Mouse (Mus musculus): ENCODE data around the gene Plekhm2. TPM values are rescaled to one million over a fixed set of nuclear protein-coding genes. Genes with fewer than 3 reads are reported as not detected.

Plekhm2 gene
- polyA plus RNA-seq, 1 experiment from 2014 or later: 3.5 TPM

DNA sequence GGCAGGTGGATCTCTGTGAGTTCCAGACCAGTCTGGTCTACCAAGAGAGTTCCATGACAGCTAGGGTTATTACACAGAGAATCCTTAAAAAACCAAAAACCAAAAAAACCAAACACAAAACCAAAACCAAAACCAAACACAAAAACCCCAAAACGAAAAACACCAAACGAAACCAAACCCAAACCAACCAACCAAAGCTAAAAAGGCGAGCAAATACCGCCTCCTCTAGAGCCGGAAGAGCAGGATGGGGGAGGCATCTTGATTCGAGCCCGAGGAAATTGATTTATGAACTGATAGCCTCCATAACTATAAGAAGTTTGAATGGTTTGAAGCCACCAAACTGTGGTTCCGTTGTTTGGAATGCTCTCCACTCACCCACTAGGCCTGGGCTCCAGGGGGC, 80.8 kb downstream of the Plekhm2 start:
- H3K4me1 ChIP-seq (ENCODE audit: control insufficient read depth, insufficient read depth, low read length): no peaks in the 10 kb centered on the region
- no peak overlapping the region for H3K4me3 ChIP-seq (ENCODE audit: low read length)
- no peak for ATAC-seq (ENCODE audit: low FRiP score, low TSS enrichment)
- no peaks in the 10 kb centered on the region for H3K9me3 ChIP-seq (ENCODE audit: control insufficient read depth, low read length)
- no peak overlapping the region for H3K27ac ChIP-seq (ENCODE audit: low read depth, low read length)
- WGBS: 83% methylated on average over 8 of the region's 8 CpGs
- H3K9ac ChIP-seq (ENCODE audit: low read depth, low read length): no peak overlapping the region
- H3K4me2 ChIP-seq (replicated peaks; ENCODE audit: low read depth, low read length): no peak overlapping the region
- no peaks in the 10 kb centered on the region for H3K27me3 ChIP-seq (ENCODE audit: control insufficient read depth, insufficient read depth, low read length)
- peaks cover 70% of the 10 kb centered on the region for H3K36me3 ChIP-seq (ENCODE audit: control insufficient read depth, insufficient read depth, low read length)

DNA sequence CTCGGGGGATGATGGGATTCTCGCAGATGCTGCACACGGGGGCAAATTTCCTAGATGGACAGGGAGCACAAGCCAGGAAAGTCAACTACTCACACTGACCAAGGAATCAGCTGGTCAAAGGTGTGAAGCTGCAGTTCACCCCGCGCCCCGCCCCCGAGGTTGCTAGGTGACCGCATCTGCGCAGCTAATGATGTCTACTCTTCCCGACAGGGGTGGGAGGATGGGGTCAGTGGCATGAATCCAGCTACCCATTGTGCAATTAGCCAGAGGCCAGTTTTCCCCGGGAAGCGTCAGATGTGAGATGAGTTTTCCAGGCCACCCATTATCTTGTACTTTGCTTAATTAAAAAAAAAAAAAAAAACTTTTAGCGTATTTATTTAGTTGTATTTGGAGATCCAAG, 83.6 kb downstream of the Plekhm2 start:
- peaks cover 74% of the 10 kb centered on the region for H3K36me3 ChIP-seq (ENCODE audit: control insufficient read depth, insufficient read depth, low read length)
- no peaks in the 10 kb centered on the region for H3K4me1 ChIP-seq (ENCODE audit: control insufficient read depth, insufficient read depth, low read length)
- H3K4me3 ChIP-seq (ENCODE audit: low read length): no peak overlapping the region
- no peak overlapping the region for H3K27ac ChIP-seq (ENCODE audit: low read depth, low read length)
- no peak overlapping the region for H3K9ac ChIP-seq (ENCODE audit: low read depth, low read length)
- ATAC-seq (ENCODE audit: low FRiP score, low TSS enrichment): no peak
- no peaks in the 10 kb centered on the region; the same call in 1 of the 2 replicates for H3K9me3 ChIP-seq (ENCODE audit: control insufficient read depth, low read length)
- WGBS: 92% methylated on average over 13 of the region's 13 CpGs
- no peaks in the 10 kb centered on the region for H3K27me3 ChIP-seq (ENCODE audit: control insufficient read depth, insufficient read depth, low read length)
- no peak overlapping the region for H3K4me2 ChIP-seq (replicated peaks; ENCODE audit: low read depth, low read length)

DNA sequence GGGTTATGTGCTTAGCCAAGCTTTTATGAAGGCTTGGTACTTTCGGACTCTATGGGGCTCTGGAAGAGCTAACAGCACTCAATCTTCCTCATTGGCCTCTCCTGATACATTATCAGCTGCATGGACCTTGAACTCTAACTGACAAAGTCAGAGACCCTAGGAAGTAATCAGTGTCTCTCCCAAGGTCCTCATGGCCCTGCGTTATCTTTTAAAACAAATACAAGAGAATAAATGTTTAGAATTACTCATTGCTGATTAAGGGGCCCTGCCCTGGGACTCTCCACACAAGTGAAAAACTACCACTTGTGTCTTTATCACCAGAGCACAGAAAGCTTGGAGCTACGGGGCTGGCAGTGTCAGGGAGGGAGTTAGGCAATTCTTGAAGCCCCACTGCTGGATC, 85.9 kb downstream of the Plekhm2 start:
- no peak for ATAC-seq (ENCODE audit: low FRiP score, low TSS enrichment)
- H3K36me3 ChIP-seq (ENCODE audit: control insufficient read depth, insufficient read depth, low read length): peaks cover 61% of the 10 kb centered on the region
- 74% methylated on average over 3 of the region's 3 CpGs for WGBS
- no peaks in the 10 kb centered on the region for H3K4me1 ChIP-seq (ENCODE audit: control insufficient read depth, insufficient read depth, low read length)
- no peak overlapping the region for H3K27ac ChIP-seq (ENCODE audit: low read depth, low read length)
- no peaks in the 10 kb centered on the region; the same call in 1 of the 2 replicates for H3K9me3 ChIP-seq (ENCODE audit: control insufficient read depth, low read length)
- no peak overlapping the region for H3K4me3 ChIP-seq (ENCODE audit: low read length)
- H3K9ac ChIP-seq (ENCODE audit: low read depth, low read length): no peak overlapping the region
- no peaks in the 10 kb centered on the region for H3K27me3 ChIP-seq (ENCODE audit: control insufficient read depth, insufficient read depth, low read length)
- no peak overlapping the region for H3K4me2 ChIP-seq (replicated peaks; ENCODE audit: low read depth, low read length)

DNA sequence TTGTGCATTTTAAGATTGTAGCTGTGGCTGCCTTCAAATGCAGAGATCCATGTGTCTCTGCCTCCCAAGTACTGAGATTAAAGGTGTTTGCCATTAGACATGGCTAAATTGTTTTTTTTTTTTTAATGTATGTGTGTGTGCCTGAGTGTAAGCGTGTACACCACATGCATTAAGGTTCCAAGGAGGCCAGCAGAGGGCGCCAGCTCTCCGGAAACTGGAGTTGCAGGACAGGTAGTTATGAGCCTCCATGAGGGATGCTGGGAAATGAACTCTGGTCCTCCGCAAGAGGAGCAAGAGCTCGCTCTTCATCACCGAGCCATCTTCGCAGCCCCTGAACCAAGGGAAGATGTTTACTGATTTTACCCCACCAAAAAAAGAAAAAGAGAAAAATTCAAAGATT, 87.8 kb downstream of the Plekhm2 start:
- 95% methylated on average over 7 of the region's 7 CpGs for WGBS
- Histone ChIP-seq H3K4me3 (ENCODE audit: low read length) (no peak overlapping the region), H3K36me3 (ENCODE audit: control insufficient read depth, insufficient read depth, low read length) (peaks cover 43% of the 10 kb centered on the region), H3K27ac (ENCODE audit: low read depth, low read length) (no peak overlapping the region), H3K9ac (ENCODE audit: low read depth, low read length) (no peak overlapping the region), H3K4me2 (replicated peaks; ENCODE audit: low read depth, low read length) (no peak overlapping the region), H3K4me1 (ENCODE audit: control insufficient read depth, insufficient read depth, low read length) (0 out of 2 replicates have a peak, but pooled peaks cover 5% of the 10 kb centered on the region), H3K27me3 (ENCODE audit: control insufficient read depth, insufficient read depth, low read length) (no peaks in the 10 kb centered on the region), H3K9me3 (ENCODE audit: control insufficient read depth, low read length) (no peaks in the 10 kb centered on the region; the same call in 1 of the 2 replicates)
- ATAC-seq (ENCODE audit: low FRiP score, low TSS enrichment): no peak

DNA sequence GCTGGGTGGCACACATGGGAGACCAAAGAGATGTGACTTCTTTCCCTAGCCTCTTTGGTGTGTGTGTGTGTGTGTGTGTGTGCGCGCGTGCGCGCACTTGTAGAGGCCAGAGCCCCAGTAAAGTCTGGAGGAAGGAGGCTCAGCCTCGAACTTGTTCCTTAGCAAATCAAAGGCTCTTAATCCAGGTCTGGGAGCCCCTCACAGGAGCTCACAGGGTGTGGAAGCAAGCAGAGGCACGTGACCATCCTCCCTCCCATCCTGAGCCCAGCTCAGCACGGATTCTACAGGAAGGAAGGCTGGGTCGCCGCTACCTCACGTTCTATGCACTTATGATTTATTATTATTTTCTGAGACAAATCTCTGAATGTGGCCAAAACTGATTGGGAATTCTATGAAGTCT, 88.3 kb downstream of the Plekhm2 start:
- ATAC-seq (ENCODE audit: low FRiP score, low TSS enrichment): no peak
- no peak overlapping the region for H3K9ac ChIP-seq (ENCODE audit: low read depth, low read length)
- 0 out of 2 replicates have a peak, but pooled peaks cover 5% of the 10 kb centered on the region for H3K4me1 ChIP-seq (ENCODE audit: control insufficient read depth, insufficient read depth, low read length)
- H3K36me3 ChIP-seq (ENCODE audit: control insufficient read depth, insufficient read depth, low read length): peaks cover 43% of the 10 kb centered on the region
- H3K27me3 ChIP-seq (ENCODE audit: control insufficient read depth, insufficient read depth, low read length): no peaks in the 10 kb centered on the region
- H3K9me3 ChIP-seq (ENCODE audit: control insufficient read depth, low read length): no peaks in the 10 kb centered on the region; the same call in 1 of the 2 replicates
- no peak overlapping the region for H3K27ac ChIP-seq (ENCODE audit: low read depth, low read length)
- H3K4me2 ChIP-seq (replicated peaks; ENCODE audit: low read depth, low read length): no peak overlapping the region
- WGBS: 81% methylated on average over 11 of the region's 11 CpGs
- no peak overlapping the region for H3K4me3 ChIP-seq (ENCODE audit: low read length)

Other genes starting within 250 kb of the Plekhm2 start
- 3.6 and 6.0 TPM in 2 replicates for gene Clcnkb, start 248.9 kb downstream of the Plekhm2 start, polyA plus RNA-seq (2014; fragmentation: Nextera tagmentation; extraction: Ambion mirVana)
- 0.09 TPM in 1 of 2 replicates, not detected in the other for gene Hspb7, start 244.1 kb downstream of the Plekhm2 start, polyA plus RNA-seq (2014; fragmentation: Nextera tagmentation; extraction: Ambion mirVana)
- not detected in 2 replicates for gene Srarp, start 228.8 kb downstream of the Plekhm2 start, polyA plus RNA-seq (2014; fragmentation: Nextera tagmentation; extraction: Ambion mirVana)
- 28.0 and 37.3 TPM in 2 replicates for gene Zbtb17, start 220.2 kb downstream of the Plekhm2 start, polyA plus RNA-seq (2014; fragmentation: Nextera tagmentation; extraction: Ambion mirVana)
- 13.1 and 19.3 TPM in 2 replicates for gene Spen, start 126.3 kb downstream of the Plekhm2 start, polyA plus RNA-seq (2014; fragmentation: Nextera tagmentation; extraction: Ambion mirVana)
- 49.4 and 71.3 TPM in 2 replicates for gene Fblim1, start 58.8 kb downstream of the Plekhm2 start, polyA plus RNA-seq (2014; fragmentation: Nextera tagmentation; extraction: Ambion mirVana)
- gene Tmem82, start 46.3 kb downstream of the Plekhm2 start, polyA plus RNA-seq (2014; fragmentation: Nextera tagmentation; extraction: Ambion mirVana): 0.86 and 1.2 TPM in 2 replicates
- gene Slc25a34, start 41.1 kb downstream of the Plekhm2 start, polyA plus RNA-seq (2014; fragmentation: Nextera tagmentation; extraction: Ambion mirVana): 0.07 TPM in 1 of 2 replicates, not detected in the other
- not detected in 2 replicates for gene Rsc1a1, start 20.7 kb upstream of the Plekhm2 start, polyA plus RNA-seq (2014; fragmentation: Nextera tagmentation; extraction: Ambion mirVana)
- 11.0 and 20.6 TPM in 2 replicates for gene Ddi2, start 58.5 kb upstream of the Plekhm2 start, polyA plus RNA-seq (2014; fragmentation: Nextera tagmentation; extraction: Ambion mirVana)
- 1.1 and 1.6 TPM in 2 replicates for gene Agmat, start 81.8 kb upstream of the Plekhm2 start, polyA plus RNA-seq (2014; fragmentation: Nextera tagmentation; extraction: Ambion mirVana)
- gene Dnajc16, start 126.0 kb upstream of the Plekhm2 start, polyA plus RNA-seq (2014; fragmentation: Nextera tagmentation; extraction: Ambion mirVana): 3.2 and 5.2 TPM in 2 replicates
- 14.5 and 24.3 TPM in 2 replicates for gene Casp9, start 128.7 kb upstream of the Plekhm2 start, polyA plus RNA-seq (2014; fragmentation: Nextera tagmentation; extraction: Ambion mirVana)
- not detected in 2 replicates for gene Cela2a, start 161.3 kb upstream of the Plekhm2 start, polyA plus RNA-seq (2014; fragmentation: Nextera tagmentation; extraction: Ambion mirVana)
- gene Ctrc, start 181.5 kb upstream of the Plekhm2 start, polyA plus RNA-seq (2014; fragmentation: Nextera tagmentation; extraction: Ambion mirVana): not detected in 2 replicates
- gene Efhd2, start 210.0 kb upstream of the Plekhm2 start, polyA plus RNA-seq (2014; fragmentation: Nextera tagmentation; extraction: Ambion mirVana): 29.5 and 30.3 TPM in 2 replicates

Measured in kidney, embryonic 14.5 days (tissue).